Mouse (Mus musculus) ES-E14 (cell line): ENCODE data around the gene Ctnnb1. TPM values are rescaled to one million over a fixed set of nuclear protein-coding genes. Genes with fewer than 3 reads are reported as not detected.

Source experiments
- DNase-seq: peaks from one replicate; pipeline ENCODE4 v3.0.0-alpha.2; 2013; ENCODE audit warnings: low read depth, low spot score
- H3K27ac ChIP-seq: 2 replicates; pipeline ENCODE4 v1.5.1; 2012; ENCODE audit warnings: low read depth, mild to moderate bottlenecking, low read length, moderate library complexity, mixed read lengths; ENCODE audit not compliant: poor library complexity, insufficient read depth, severe bottlenecking
- H3K36me3 ChIP-seq: 2 replicates; pipeline ENCODE4 v1.6.1; 2012; ENCODE audit warnings: mild to moderate bottlenecking, low read length, moderate library complexity, mixed read lengths; ENCODE audit not compliant: control insufficient read depth, poor library complexity, insufficient read depth, severe bottlenecking
- H3K4me1 ChIP-seq, 2 experiments: fragments of 150-350 bp in 1 of 2; sonication (generic) in 1 of 2; 2 replicates each; pipeline ENCODE4 v1.6.1; 2012; ENCODE audit warnings: low read length in 2 of 2, mild to moderate bottlenecking in 1 of 2, mixed read lengths in 1 of 2; ENCODE audit not compliant: control insufficient read depth in 2 of 2, insufficient read depth in 2 of 2, poor library complexity in 1 of 2
- H3K4me3 ChIP-seq, 2 experiments: fragments of 150-350 bp in 1 of 2; sonication (generic) in 1 of 2; 2 replicates each; pipeline ENCODE4 v1.5.1; 2012; ENCODE audit warnings: low read length in 2 of 2, low read depth in 1 of 2, mild to moderate bottlenecking in 1 of 2, mixed read lengths in 1 of 2; ENCODE audit not compliant: insufficient read depth in 1 of 2, poor library complexity in 1 of 2, severe bottlenecking in 1 of 2
- H3K9ac ChIP-seq: 2 replicates; pipeline ENCODE4 v1.6.1; 2012; ENCODE audit warnings: low read depth, mild to moderate bottlenecking, low read length, mixed read lengths; ENCODE audit not compliant: poor library complexity, insufficient read depth, severe bottlenecking
- H3K9me3 ChIP-seq: fragments of 150-350 bp; sonication (generic); 2 replicates; pipeline ENCODE4 v1.6.1; 2012; ENCODE audit warnings: low read depth, mild to moderate bottlenecking, low read length; ENCODE audit not compliant: control insufficient read depth, insufficient read depth
- CHD2 ChIP-seq: IDR thresholded peaks from 2 replicates; pipeline ENCODE4 v1.6.1; 2014; ENCODE audit warnings: mild to moderate bottlenecking, low read depth, low read length, inconsistent platforms
- HCFC1 ChIP-seq: IDR thresholded peaks from 2 replicates; pipeline ENCODE4 v1.6.1; 2012; ENCODE audit warnings: low read length, inconsistent platforms, borderline replicate concordance; ENCODE audit not compliant: insufficient read depth
- MAFK ChIP-seq: IDR thresholded peaks from 2 replicates; pipeline ENCODE4 v1.6.1; 2014; ENCODE audit warnings: mild to moderate bottlenecking, low read depth, low read length, inconsistent platforms; ENCODE audit not compliant: insufficient read depth
- ZC3H11A ChIP-seq: IDR thresholded peaks from 2 replicates; pipeline ENCODE4 v1.6.1; 2012; ENCODE audit warnings: low read depth, mild to moderate bottlenecking, inconsistent platforms, low read length, borderline replicate concordance
- ZNF384 ChIP-seq: IDR thresholded peaks from 2 replicates; pipeline ENCODE4 v1.6.1; 2012; ENCODE audit warnings: low read depth, low read length, inconsistent platforms
- in situ Hi-C, 2 experiments: fragments of 600-800 bp; cut with MboI; formaldehyde crosslinking; loops; one replicate each; pipeline ENCODE4 v1.15.1; 2025; ENCODE audit warnings: low sequenced_read_pairs in 2 of 2, inconsistent platforms in 1 of 2; ENCODE audit not compliant: unreplicated experiment in 2 of 2
- total RNA-seq: library from RNA; depleted of rRNA; stranded (reverse); fragments of 300-350 nt; gene quantifications from 2 replicates; pipeline ENCODE4 v1.2.3, GENCODE M21; 2012

The Ctnnb1 gene
- total RNA-seq, 1 experiment: 572 TPM

DNA sequence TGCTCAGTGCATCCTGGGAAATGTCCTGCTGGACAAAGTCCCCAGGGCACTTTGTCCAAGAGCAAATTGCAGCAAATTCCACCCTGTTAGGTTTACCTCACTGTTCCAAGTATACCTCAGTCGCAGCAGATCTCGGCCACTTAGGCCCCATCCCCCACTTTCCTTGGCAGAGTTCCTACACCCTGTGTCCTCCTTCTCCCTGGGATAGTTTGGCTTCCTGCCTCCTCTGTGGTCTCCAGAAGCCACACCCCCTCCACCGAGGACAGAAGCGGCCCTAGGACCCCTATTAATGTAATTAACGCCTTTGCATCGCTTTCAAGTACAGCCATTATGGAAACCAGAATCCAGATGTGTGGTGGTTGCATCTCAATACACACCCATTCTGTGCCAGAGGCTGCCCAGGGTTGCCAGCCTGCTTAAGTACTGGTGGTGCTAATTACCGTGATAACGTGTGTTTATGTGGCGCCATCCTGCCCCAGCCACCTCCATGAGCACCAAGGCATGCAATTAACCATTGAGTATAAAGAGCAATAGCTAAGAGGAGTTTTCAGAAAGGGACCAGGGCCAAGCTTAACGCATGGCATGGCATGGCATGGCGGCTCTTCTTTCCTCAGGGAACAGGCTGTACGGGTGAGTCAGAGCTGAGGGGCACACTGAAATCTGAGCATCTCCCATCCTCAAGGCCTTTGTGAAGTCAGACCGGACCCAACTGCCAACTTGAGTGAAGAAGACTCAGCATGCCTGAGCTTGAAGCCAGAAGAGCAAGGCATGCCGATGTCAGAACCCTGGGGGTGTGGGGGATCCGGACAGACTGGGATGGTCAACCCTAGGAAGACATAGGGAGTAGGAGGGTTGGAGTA is 72.9 kb downstream of the Ctnnb1 start:
- Histone ChIP-seq H3K4me3 (no peak overlapping the region), H3K9ac (no peak overlapping the region), H3K4me1 (no peaks in the 10 kb centered on the region), H3K27ac (no peak overlapping the region), H3K9me3 (no peaks in the 10 kb centered on the region), H3K36me3 (no peaks in the 10 kb centered on the region)
- no peak for DNase-seq
- in situ Hi-C loops: no loop called here
- TF ChIP-seq MAFK: no peak
- TF ChIP-seq HCFC1: no peak
- TF ChIP-seq ZC3H11A: no peak
- no peak for TF ChIP-seq ZNF384
- no peak for TF ChIP-seq CHD2

DNA sequence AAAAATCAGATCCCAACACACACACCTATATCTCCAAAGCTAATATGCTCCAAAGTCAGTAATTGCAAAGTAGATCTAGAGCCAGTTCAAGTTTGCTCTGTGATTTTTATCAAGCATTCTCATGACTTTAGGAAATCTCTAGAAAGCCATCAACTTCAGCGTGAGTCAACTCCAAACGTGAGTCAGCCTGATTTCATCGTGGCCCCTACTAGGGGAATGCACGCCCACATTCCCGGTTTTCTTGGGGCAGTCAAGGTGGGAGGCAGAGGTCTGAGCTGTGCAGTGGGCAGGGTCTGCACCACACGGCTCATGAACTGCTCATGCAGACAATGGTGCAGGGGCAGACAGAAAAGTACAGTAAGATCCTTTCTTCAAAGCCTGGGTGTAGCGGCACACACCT is 76.9 kb downstream of the Ctnnb1 start:
- TF ChIP-seq ZC3H11A (no peak), ZNF384 (no peak), CHD2 (no peak)
- Histone ChIP-seq H3K36me3 (no peaks in the 10 kb centered on the region), H3K4me3 (no peak overlapping the region), H3K9ac (no peak overlapping the region), H3K4me1 (no peaks in the 10 kb centered on the region), H3K27ac (no peak overlapping the region), H3K9me3 (no peaks in the 10 kb centered on the region)
- DNase-seq: no peak
- in situ Hi-C loops: no loop called here
